Mouse (Mus musculus) CH12.LX (cell line): Measurements from ENCODE around the gene Samd4b. TPM values are rescaled to one million over a fixed set of nuclear protein-coding genes. Genes with fewer than 3 reads are reported as not detected.
A peak's percentile ranks its signal among the peaks of the same experiment; 100 is the strongest.

Source experiments
- DNase-seq: peaks from one replicate; pipeline ENCODE4 v3.0.0-alpha.2; 2013; ENCODE audit errors: extremely low read depth
- H3K27ac ChIP-seq: 2 replicates; pipeline ENCODE4 v1.5.1; 2012; ENCODE audit warnings: low read depth, mild to moderate bottlenecking, control low read depth, moderate library complexity; ENCODE audit not compliant: insufficient read depth
- H3K27me3 ChIP-seq: replicated peaks from 2 replicates; pipeline ENCODE3; 2012; ENCODE audit warnings: inconsistent platforms
- H3K36me3 ChIP-seq, 2 experiments: replicated peaks in 1 of 2; 2 replicates each; pipeline versions ENCODE3 to v1.6.1; 2012; ENCODE audit warnings: inconsistent platforms in 1 of 2, low read length in 1 of 2, mild to moderate bottlenecking in 1 of 2, mixed read lengths in 1 of 2, moderate library complexity in 1 of 2; ENCODE audit not compliant: control insufficient read depth in 1 of 2, insufficient read depth in 1 of 2
- H3K4me1 ChIP-seq, 2 experiments: 2 replicates each; pipeline ENCODE4 v1.6.1; 2012; ENCODE audit warnings: inconsistent platforms in 1 of 2, moderate library complexity in 1 of 2; ENCODE audit not compliant: insufficient read depth in 2 of 2, control insufficient read depth in 1 of 2
- H3K4me2 ChIP-seq: 2 replicates; pipeline ENCODE4 v1.6.1; 2012; ENCODE audit warnings: low read depth, mild to moderate bottlenecking, control low read depth; ENCODE audit not compliant: poor library complexity, insufficient read depth, severe bottlenecking
- H3K4me3 ChIP-seq, 3 experiments: fragments of 150-350 bp in 1 of 3; sonication (generic) in 1 of 3; replicated peaks in 1 of 3; 2 replicates each; pipeline versions ENCODE3 to v1.5.1; 2011 to 2012; ENCODE audit warnings: low read depth in 2 of 3, low read length in 2 of 3, mild to moderate bottlenecking in 2 of 3, moderate library complexity in 2 of 3, control low read depth in 1 of 3, improper control_type of control experiment in 1 of 3, inconsistent platforms in 1 of 3, mixed read lengths in 1 of 3; ENCODE audit not compliant: poor library complexity in 1 of 3
- H3K79me2 ChIP-seq: replicated peaks from 2 replicates; pipeline ENCODE4 v1.6.1; 2012; ENCODE audit warnings: mild to moderate bottlenecking, moderate library complexity; ENCODE audit not compliant: control insufficient read depth, poor library complexity, insufficient read depth, severe bottlenecking; ENCODE audit errors: extremely low read depth
- H3K9ac ChIP-seq: 2 replicates; pipeline ENCODE4 v1.6.1; 2012; ENCODE audit warnings: low read depth, mild to moderate bottlenecking, control low read depth, moderate library complexity; ENCODE audit not compliant: insufficient read depth
- H3K9me3 ChIP-seq: replicated peaks from 2 replicates; pipeline ENCODE3; 2012; ENCODE audit warnings: low read length, inconsistent platforms, mixed read lengths
- BHLHE40 ChIP-seq: IDR thresholded peaks from 2 replicates; pipeline ENCODE4 v1.6.1; 2011; ENCODE audit warnings: mild to moderate bottlenecking, low read depth, low read length, improper control_type of control experiment
- CHD1 ChIP-seq: IDR thresholded peaks from 2 replicates; pipeline ENCODE4 v1.6.1; 2012; ENCODE audit warnings: low read depth, low read length, improper control_type of control experiment, inconsistent platforms
- CHD2 ChIP-seq: IDR thresholded peaks from 2 replicates; pipeline ENCODE4 v1.6.1; 2011; ENCODE audit warnings: low read length, improper control_type of control experiment
- CTCF ChIP-seq, 2 experiments: IDR thresholded peaks in 1 of 2; conservative IDR thresholded peaks in 1 of 2; 2 replicates each; pipeline ENCODE4 v1.5.1; 2011 to 2012; ENCODE audit warnings: low read depth in 2 of 2, low read length in 2 of 2, improper control_type of control experiment in 1 of 2, inconsistent platforms in 1 of 2, mild to moderate bottlenecking in 1 of 2, moderate library complexity in 1 of 2
- E2F4 ChIP-seq: IDR thresholded peaks from 2 replicates; pipeline ENCODE4 v1.6.1; 2011; ENCODE audit warnings: low read depth, low read length, improper control_type of control experiment; ENCODE audit not compliant: insufficient replicate concordance
- ELF1 ChIP-seq: IDR thresholded peaks from 2 replicates; pipeline ENCODE4 v1.6.1; 2014; ENCODE audit warnings: low read depth, mild to moderate bottlenecking, inconsistent platforms, low read length, improper control_type of control experiment
- EP300 ChIP-seq: IDR thresholded peaks from 2 replicates; pipeline ENCODE4 v1.6.1; 2011; ENCODE audit warnings: low read length, improper control_type of control experiment
- ETS1 ChIP-seq: conservative IDR thresholded peaks from 2 replicates; pipeline ENCODE4 v1.6.1; 2012; ENCODE audit warnings: low read depth, mild to moderate bottlenecking, inconsistent platforms, low read length, improper control_type of control experiment, moderate library complexity
- HCFC1 ChIP-seq: IDR thresholded peaks from 2 replicates; pipeline ENCODE4 v1.6.1; 2012; ENCODE audit warnings: low read depth, mild to moderate bottlenecking, inconsistent platforms, low read length, improper control_type of control experiment
- IRF4 ChIP-seq: IDR thresholded peaks from 2 replicates; pipeline ENCODE4 v1.6.1; 2014; ENCODE audit warnings: low read depth, mild to moderate bottlenecking, inconsistent platforms, low read length, improper control_type of control experiment
- JUND ChIP-seq: conservative IDR thresholded peaks from 2 replicates; pipeline ENCODE4 v1.6.1; 2011; ENCODE audit warnings: low read depth, low read length, improper control_type of control experiment
- MAX ChIP-seq: IDR thresholded peaks from 2 replicates; pipeline ENCODE4 v1.6.1; 2011; ENCODE audit warnings: low read length, improper control_type of control experiment
- MEF2A ChIP-seq: IDR thresholded peaks from 2 replicates; pipeline ENCODE4 v1.6.1; 2014; ENCODE audit warnings: low read depth, mild to moderate bottlenecking, inconsistent platforms, low read length, improper control_type of control experiment, borderline replicate concordance
- NELFE ChIP-seq: IDR thresholded peaks from 2 replicates; pipeline ENCODE4 v1.6.1; 2011; ENCODE audit warnings: low read depth, low read length, improper control_type of control experiment
- NRF1 ChIP-seq: IDR thresholded peaks from 2 replicates; pipeline ENCODE4 v1.6.1; 2014; ENCODE audit warnings: low read depth, mild to moderate bottlenecking, inconsistent platforms, low read length, improper control_type of control experiment, moderate library complexity
- PAX5 ChIP-seq: IDR thresholded peaks from 2 replicates; pipeline ENCODE4 v1.6.1; 2012; ENCODE audit warnings: low read length, inconsistent platforms, mixed read lengths
- POLR2A ChIP-seq: IDR thresholded peaks from 2 replicates; pipeline ENCODE4 v1.6.1; 2011; ENCODE audit warnings: low read depth, mild to moderate bottlenecking, improper control_type of control experiment, low read length
- POLR2AphosphoS2 ChIP-seq: IDR thresholded peaks from 2 replicates; pipeline ENCODE4 v1.6.1; 2011; ENCODE audit warnings: low read depth, low read length, improper control_type of control experiment
- RAD21 ChIP-seq: IDR thresholded peaks from 2 replicates; pipeline ENCODE4 v1.6.1; 2011; ENCODE audit warnings: low read depth, mild to moderate bottlenecking, low read length, improper control_type of control experiment, moderate library complexity
- SIN3A ChIP-seq: IDR thresholded peaks from 2 replicates; pipeline ENCODE4 v1.6.1; 2012; ENCODE audit warnings: low read length, improper control_type of control experiment, inconsistent platforms
- SMC3 ChIP-seq: IDR thresholded peaks from 2 replicates; pipeline ENCODE4 v1.6.1; 2011; ENCODE audit warnings: low read depth, low read length, improper control_type of control experiment
- USF1 ChIP-seq: IDR thresholded peaks from 2 replicates; pipeline ENCODE4 v1.6.1; 2014; ENCODE audit warnings: low read depth, mild to moderate bottlenecking, inconsistent platforms, low read length, improper control_type of control experiment
- USF2 ChIP-seq: conservative IDR thresholded peaks from 2 replicates; pipeline ENCODE4 v1.6.1; 2011; ENCODE audit warnings: low read depth, low read length, improper control_type of control experiment
- ZKSCAN1 ChIP-seq: IDR thresholded peaks from 2 replicates; pipeline ENCODE4 v1.6.1; 2012; ENCODE audit warnings: low read depth, inconsistent platforms, low read length, improper control_type of control experiment, borderline replicate concordance
- ZNF384 ChIP-seq: IDR thresholded peaks from 2 replicates; pipeline ENCODE4 v1.6.1; 2012; ENCODE audit warnings: low read depth, low read length, improper control_type of control experiment, inconsistent platforms
- dilution Hi-C: fragments of 300-500 bp; cut with MboI; formaldehyde crosslinking; loops from 2 replicates; pipeline ENCODE4 v1.14.3; 2020; ENCODE audit warnings: low sequenced_read_pairs; ENCODE audit not compliant: extremely low pct_unique_long_range_greater_than_20kb, extremely low pct_ligation_motif_present
- in situ Hi-C: fragments of 300-500 bp; cut with MboI; formaldehyde crosslinking; loops from 3 replicates; pipeline ENCODE4 v1.14.3; 2019; ENCODE audit warnings: low sequenced_read_pairs, low pct_ligation_motif_present, low pct_unique_long_range_greater_than_20kb, mixed read lengths
- polyA plus RNA-seq: library from polyadenylated mRNA; unstranded; fragments of >175 nt; gene quantifications from 2 replicates; pipeline ENCODE4 v1.2.1, GENCODE M21; 2012; ENCODE audit warnings: low read depth; ENCODE audit not compliant: insufficient read length
- total RNA-seq, 2 experiments: library from RNA; depleted of rRNA; stranded (reverse); fragments of 300-350 nt in 1 of 2; fragments of >200 nt in 1 of 2; gene quantifications; 2 replicates each; pipeline ENCODE4 v1.2.3; 2012 to 2014

The Samd4b gene
- total and polyA plus RNA-seq, 3 experiments = 3.7 to 24.6 (median 10.0) TPM

- no peak overlapping the region for H3K4me3 ChIP-seq
- no peaks in the 10 kb centered on the region for H3K27me3 ChIP-seq
- dilution Hi-C loops (no loop called here), in situ Hi-C loops (no loop called here)
- H3K4me1 ChIP-seq = no peaks in the 10 kb centered on the region; a peak in 1 of 4 replicates
- H3K9me3 ChIP-seq = peaks cover 2% of the 10 kb centered on the region
- TF ChIP-seq MEF2A (no peak), ETS1 (no peak), CTCF (conservative IDR thresholded peaks at IDR 0.05 in 1 of 2, IDR thresholded peaks at IDR 0.05 in 1 of 2; ENCODE audit: low read depth in 2 of 2, low read length in 2 of 2) (peak in 1 of 2 experiments; percentile 59; a peak in 2 of 4 replicates), ELF1 (no peak), PAX5 (no peak), USF1 (no peak), IRF4 (no peak), SIN3A (no peak), CHD2 (no peak), RAD21 (peak; percentile 49), JUND (no peak), HCFC1 (no peak), POLR2AphosphoS2 (no peak), USF2 (no peak), SMC3 (peak; percentile 72), ZNF384 (no peak), POLR2A (no peak), MAX (no peak), ZKSCAN1 (no peak), CHD1 (no peak)
- TF ChIP-seq, all 38 proteins: peak for 3
- Histone ChIP-seq H3K36me3 (no peaks in the 10 kb centered on the region), H3K27ac (no peak overlapping the region), H3K79me2 (no peaks in the 10 kb centered on the region), H3K4me2 (no peak overlapping the region), H3K9ac (no peak overlapping the region)
- DNase-seq = peak; percentile 12
Measured at GRCm38 (mm10) chr7:28647016-28647415, 49.1 kb upstream of the Samd4b start.

GRCm38 (mm10) chr7:28645947-28646475, 48.1 kb upstream of the Samd4b start:
- Histone ChIP-seq H3K27ac (no peak overlapping the region), H3K27me3 (no peaks in the 10 kb centered on the region), H3K36me3 (no peaks in the 10 kb centered on the region), H3K4me3 (no peak overlapping the region), H3K9ac (no peak overlapping the region), H3K4me1 (no peaks in the 10 kb centered on the region; a peak in 1 of 4 replicates), H3K4me2 (no peak overlapping the region), H3K79me2 (no peaks in the 10 kb centered on the region), H3K9me3 (peaks cover under 1% of the 10 kb centered on the region)
- dilution Hi-C loops = no loop called here
- TF ChIP-seq EP300 (no peak), NRF1 (no peak), BHLHE40 (no peak), RAD21 (no peak), MAX (no peak), USF1 (no peak), E2F4 (no peak), SIN3A (no peak), CTCF (conservative IDR thresholded peaks at IDR 0.05 in 1 of 2, IDR thresholded peaks at IDR 0.05 in 1 of 2; ENCODE audit: low read depth in 2 of 2, low read length in 2 of 2) (no peak), NELFE (no peak), SMC3 (no peak)
- in situ Hi-C loops = no loop called here
- DNase-seq = no peak
